Mouse (Mus musculus): ENCODE data around the gene Olig1. TPM values are rescaled to one million over a fixed set of nuclear protein-coding genes. Genes with fewer than 3 reads are reported as not detected.

Gene Olig1
- 0.15 TPM in 1 of 2 replicates, not detected in the other for polyA plus RNA-seq (2015; fragmentation: Nextera tagmentation; extraction: Ambion mirVana)

- peak within 1 kb of the TSS; percentile 45; the same call in 1 of the 2 replicates for H3K9ac ChIP-seq
- no peak for ATAC-seq (ENCODE audit: extremely low read depth, insufficient number of reproducible peaks, low FRiP score, low TSS enrichment)
- H3K27ac ChIP-seq (replicated peaks) = no peak within 1 kb of the TSS
- H3K4me3 ChIP-seq = peak within 1 kb of the TSS; percentile 56
- H3K4me2 ChIP-seq = peak within 1 kb of the TSS; percentile 76
- no peaks in the 10 kb centered on the region for H3K9me3 ChIP-seq
- WGBS = under 1% methylated on average over 60 of the region's 64 CpGs
- no peaks in the 10 kb centered on the region for H3K36me3 ChIP-seq
- H3K4me1 ChIP-seq = peaks cover 14% of the 10 kb centered on the region
- H3K27me3 ChIP-seq (replicated peaks) = peaks cover 100% of the 10 kb centered on the region
Measured at GRCm38 (mm10) chr16:91269468-91270211, at the start of gene Olig1. TSS of gene Olig1 (plus strand) at chr16:91269772.

DNA sequence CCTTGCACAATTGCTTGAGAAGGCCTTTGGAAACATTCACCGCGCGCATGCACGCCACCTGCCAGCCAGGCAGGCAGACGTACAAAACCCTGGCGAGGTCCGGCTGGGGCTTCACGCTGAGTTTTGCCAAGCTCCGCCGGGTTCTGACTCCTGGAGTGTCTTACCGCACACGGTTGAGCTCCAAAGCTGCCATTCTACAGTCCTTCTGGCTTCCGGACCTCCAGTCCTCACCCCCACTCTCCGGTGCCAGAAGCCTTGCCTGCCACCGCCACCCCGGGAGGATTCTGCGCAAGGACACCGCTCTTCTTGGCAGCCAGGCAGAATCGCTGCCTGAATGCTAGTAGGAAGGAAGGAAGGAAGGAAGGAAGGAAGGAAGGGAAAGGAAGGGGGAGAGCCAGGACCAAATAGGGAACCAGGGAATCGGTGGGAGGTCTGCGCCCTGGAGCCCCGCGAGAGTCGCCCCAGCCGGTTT is 47.4 kb upstream of the Olig1 start:
- peaks cover 40% of the 10 kb centered on the region for H3K4me1 ChIP-seq
- no peaks in the 10 kb centered on the region for H3K36me3 ChIP-seq
- H3K4me3 ChIP-seq = peak overlapping the region; percentile 31
- ATAC-seq (ENCODE audit: extremely low read depth, insufficient number of reproducible peaks, low FRiP score, low TSS enrichment) = no peak
- H3K9ac ChIP-seq = no peak overlapping the region
- H3K27me3 ChIP-seq (replicated peaks) = peaks cover 100% of the 10 kb centered on the region
- peak overlapping the region; percentile 53 for H3K4me2 ChIP-seq
- no peak overlapping the region for H3K27ac ChIP-seq (replicated peaks)
- under 1% methylated on average over 25 of the region's 25 CpGs for WGBS
- H3K9me3 ChIP-seq = peaks cover 5% of the 10 kb centered on the region

DNA sequence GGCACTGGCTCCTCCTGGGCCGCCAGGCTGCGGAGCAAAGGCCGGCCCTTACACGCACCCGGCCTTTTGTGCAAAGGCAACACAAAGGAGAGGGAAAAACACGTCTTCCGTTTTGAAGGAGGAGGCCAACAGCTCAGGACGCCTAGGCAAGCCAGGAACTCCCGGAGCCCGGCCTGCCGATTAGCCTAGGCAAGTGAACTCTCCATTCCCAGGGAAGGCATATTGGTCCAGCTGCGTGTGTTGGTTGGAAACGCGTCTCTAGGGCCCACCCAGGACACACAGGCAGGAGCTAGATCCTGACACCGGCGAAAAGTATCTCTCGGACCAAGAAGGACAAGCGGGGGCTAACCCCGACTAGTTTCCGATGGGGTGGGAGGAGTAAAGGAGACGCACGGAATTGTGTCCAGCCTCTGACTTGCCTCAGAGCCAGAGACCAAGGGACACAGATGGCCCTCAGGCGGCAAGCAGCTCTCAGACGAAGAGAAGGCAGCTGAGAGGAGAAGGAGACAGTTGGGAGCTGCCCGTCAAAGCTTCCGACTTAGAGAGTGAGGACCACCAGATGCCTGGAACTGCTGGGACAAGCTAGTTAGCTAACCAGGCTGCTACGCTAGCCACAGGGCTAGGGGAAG is 46.8 kb upstream of the Olig1 start:
- peaks cover 5% of the 10 kb centered on the region for H3K9me3 ChIP-seq
- peaks cover 41% of the 10 kb centered on the region for H3K4me1 ChIP-seq
- ATAC-seq (ENCODE audit: extremely low read depth, insufficient number of reproducible peaks, low FRiP score, low TSS enrichment) = no peak
- whole genome bisulfite sequencing = under 1% methylated on average over 27 of the region's 27 CpGs
- no peak overlapping the region for H3K9ac ChIP-seq
- H3K4me3 ChIP-seq = peak overlapping the region; percentile 31
- no peaks in the 10 kb centered on the region for H3K36me3 ChIP-seq
- H3K4me2 ChIP-seq = peak overlapping the region; percentile 53
- H3K27me3 ChIP-seq (replicated peaks) = peaks cover 100% of the 10 kb centered on the region
- no peak overlapping the region for H3K27ac ChIP-seq (replicated peaks)

DNA sequence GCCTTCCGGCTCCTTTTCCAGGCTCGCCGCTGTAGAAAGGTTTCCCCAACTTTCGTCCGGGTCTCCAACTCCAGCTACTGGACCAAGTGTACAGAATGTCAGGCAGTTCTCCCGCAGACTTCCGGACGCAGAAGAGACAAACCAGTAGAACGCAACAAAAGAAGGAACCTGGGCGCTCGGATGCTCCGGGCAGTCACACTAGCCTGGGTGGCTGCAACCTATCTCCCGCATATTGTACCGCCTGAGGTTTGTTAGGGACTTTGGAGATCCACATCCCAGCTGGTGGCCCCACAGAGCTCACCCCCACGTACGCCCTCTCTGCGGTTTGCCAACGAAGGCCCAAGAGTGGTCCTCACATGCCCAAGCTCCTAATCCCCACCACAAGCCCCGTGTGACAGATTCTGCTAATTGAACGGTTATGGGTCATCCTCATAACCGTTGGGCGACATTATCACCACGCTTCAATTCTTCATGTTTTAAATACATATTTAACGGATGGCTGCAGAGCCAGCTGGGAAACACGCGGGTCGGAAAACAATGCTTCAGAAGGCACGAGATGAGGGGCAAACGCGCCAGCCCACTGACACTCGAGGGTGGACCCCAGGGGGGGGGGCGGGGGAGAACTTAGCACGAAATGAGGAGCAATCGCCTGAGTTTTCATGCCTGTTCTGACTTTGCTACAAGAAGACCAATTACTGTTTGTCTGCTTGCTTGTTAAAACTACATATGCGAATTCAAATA is 46.1 kb upstream of the Olig1 start:
- H3K4me3 ChIP-seq = 0 out of 2 replicates have a peak overlapping the region, but pooled peaks have one; percentile 31
- H3K27me3 ChIP-seq (replicated peaks) = peaks cover 100% of the 10 kb centered on the region
- peak overlapping the region; percentile 53 for H3K4me2 ChIP-seq
- peaks cover 41% of the 10 kb centered on the region for H3K4me1 ChIP-seq
- H3K27ac ChIP-seq (replicated peaks) = no peak overlapping the region
- no peak overlapping the region for H3K9ac ChIP-seq
- no peak for ATAC-seq (ENCODE audit: extremely low read depth, insufficient number of reproducible peaks, low FRiP score, low TSS enrichment)
- H3K36me3 ChIP-seq = no peaks in the 10 kb centered on the region
- H3K9me3 ChIP-seq = no peaks in the 10 kb centered on the region
- 2% methylated on average over 35 of the region's 35 CpGs for WGBS

GRCm38 (mm10) chr16:91224068-91224402 is 45.5 kb upstream of the Olig1 start:
- 7% methylated on average over 10 of the region's 10 CpGs for WGBS
- Histone ChIP-seq H3K27me3 (replicated peaks) (peaks cover 100% of the 10 kb centered on the region), H3K4me2 (no peak overlapping the region), H3K27ac (replicated peaks) (no peak overlapping the region), H3K9ac (no peak overlapping the region), H3K4me3 (no peak overlapping the region), H3K9me3 (no peaks in the 10 kb centered on the region), H3K4me1 (peaks cover 41% of the 10 kb centered on the region), H3K36me3 (no peaks in the 10 kb centered on the region)
- ATAC-seq (ENCODE audit: extremely low read depth, insufficient number of reproducible peaks, low FRiP score, low TSS enrichment) = no peak

- Histone ChIP-seq H3K4me1 (peaks cover 41% of the 10 kb centered on the region), H3K36me3 (no peaks in the 10 kb centered on the region), H3K9ac (no peak overlapping the region), H3K27ac (replicated peaks) (no peak overlapping the region), H3K4me3 (peak overlapping the region; percentile 43), H3K27me3 (replicated peaks) (peaks cover 100% of the 10 kb centered on the region), H3K4me2 (peak overlapping the region; percentile 67), H3K9me3 (no peaks in the 10 kb centered on the region)
- under 1% methylated on average over 26 of the region's 26 CpGs for WGBS
- ATAC-seq (ENCODE audit: extremely low read depth, insufficient number of reproducible peaks, low FRiP score, low TSS enrichment) = no peak
Measured at GRCm38 (mm10) chr16:91224481-91225232, 44.9 kb upstream of the Olig1 start.

GRCm38 (mm10) chr16:91225233-91226037 is 44.1 kb upstream of the Olig1 start, which contains the start of gene Olig2:
TSS of gene Olig2 (plus strand) at chr16:91225457.
- H3K27ac ChIP-seq (replicated peaks) = no peak within 1 kb of the TSS
- peaks cover 41% of the 10 kb centered on the region for H3K4me1 ChIP-seq
- no peak; the same call in 1 of the 2 replicates for ATAC-seq (ENCODE audit: extremely low read depth, insufficient number of reproducible peaks, low FRiP score, low TSS enrichment)
- under 1% methylated on average over 53 of the region's 53 CpGs for WGBS
- peak within 1 kb of the TSS; percentile 67 for H3K4me2 ChIP-seq
- peak within 1 kb of the TSS; percentile 43 for H3K4me3 ChIP-seq
- peaks cover 100% of the 10 kb centered on the region for H3K27me3 ChIP-seq (replicated peaks)
- no peaks in the 10 kb centered on the region for H3K9me3 ChIP-seq
- no peaks in the 10 kb centered on the region for H3K36me3 ChIP-seq
- no peak within 1 kb of the TSS for H3K9ac ChIP-seq

GRCm38 (mm10) chr16:91226038-91226882 is 43.3 kb upstream of the Olig1 start:
- WGBS = 1% methylated on average over 60 of the region's 60 CpGs
- Histone ChIP-seq H3K4me2 (peak overlapping the region; percentile 45), H3K27me3 (replicated peaks) (peaks cover 100% of the 10 kb centered on the region), H3K4me3 (peak overlapping the region; percentile 43), H3K9ac (no peak overlapping the region), H3K27ac (replicated peaks) (no peak overlapping the region), H3K36me3 (no peaks in the 10 kb centered on the region), H3K4me1 (peaks cover 41% of the 10 kb centered on the region), H3K9me3 (no peaks in the 10 kb centered on the region)
- no peak for ATAC-seq (ENCODE audit: extremely low read depth, insufficient number of reproducible peaks, low FRiP score, low TSS enrichment)

- no peak overlapping the region for H3K27ac ChIP-seq (replicated peaks)
- H3K27me3 ChIP-seq (replicated peaks) = peaks cover 100% of the 10 kb centered on the region
- H3K9ac ChIP-seq = no peak overlapping the region
- peak overlapping the region; percentile 43 for H3K4me3 ChIP-seq
- H3K4me1 ChIP-seq = peaks cover 37% of the 10 kb centered on the region
- peak overlapping the region; percentile 45 for H3K4me2 ChIP-seq
- 1% methylated on average over 83 of the region's 85 CpGs for WGBS
- no peak for ATAC-seq (ENCODE audit: extremely low read depth, insufficient number of reproducible peaks, low FRiP score, low TSS enrichment)
- no peaks in the 10 kb centered on the region for H3K36me3 ChIP-seq
- H3K9me3 ChIP-seq = no peaks in the 10 kb centered on the region
Measured at GRCm38 (mm10) chr16:91226883-91227759, 42.5 kb upstream of the Olig1 start.
